Mouse (Mus musculus) urinary bladder, postnatal 10 days (tissue): ENCODE results near the gene Olfr1417.

Source experiments
- DNase-seq: peaks from one replicate; pipeline ENCODE4 v3.0.0; 2022; ENCODE audit warnings: low spot score

Olfr1417 gene

GRCm38 (mm10) chr19:11810856-11811255, 28.2 kb downstream of the Olfr1417 start:
- DNase-seq: no peak

GRCm38 (mm10) chr19:11810003-11810758, 28.8 kb downstream of the Olfr1417 start:
- DNase-seq: no peak

GRCm38 (mm10) chr19:11808452-11808851, 30.6 kb downstream of the Olfr1417 start:
- DNase-seq: no peak

- no peak for DNase-seq
Observed at GRCm38 (mm10) chr19:11807822-11808221, 31.2 kb downstream of the Olfr1417 start.

GRCm38 (mm10) chr19:11807251-11807650, 31.8 kb downstream of the Olfr1417 start:
- no peak for DNase-seq

GRCm38 (mm10) chr19:11804423-11804822, 34.6 kb downstream of the Olfr1417 start:
- DNase-seq: no peak

- DNase-seq: no peak
Observed at GRCm38 (mm10) chr19:11800531-11801315, 38.3 kb downstream of the Olfr1417 start.

- DNase-seq: no peak
Observed at GRCm38 (mm10) chr19:11794447-11794846, 44.6 kb downstream of the Olfr1417 start.

- DNase-seq: no peak
Observed at GRCm38 (mm10) chr19:11793741-11794359, 45.2 kb downstream of the Olfr1417 start.

- no peak for DNase-seq
Observed at GRCm38 (mm10) chr19:11791825-11792224, 47.2 kb downstream of the Olfr1417 start.

GRCm38 (mm10) chr19:11788876-11789275, 50.1 kb downstream of the Olfr1417 start:
- DNase-seq: no peak

- DNase-seq: no peak
Observed at GRCm38 (mm10) chr19:11787826-11788225, 51.2 kb downstream of the Olfr1417 start.

- no peak for DNase-seq
Observed at GRCm38 (mm10) chr19:11785409-11786154, 53.4 kb downstream of the Olfr1417 start.

- no peak for DNase-seq
Observed at GRCm38 (mm10) chr19:11777191-11777865, 61.7 kb downstream of the Olfr1417 start.
